ENCODE assay signal across 9 mouse cellular contexts in the genomic region with DNA sequence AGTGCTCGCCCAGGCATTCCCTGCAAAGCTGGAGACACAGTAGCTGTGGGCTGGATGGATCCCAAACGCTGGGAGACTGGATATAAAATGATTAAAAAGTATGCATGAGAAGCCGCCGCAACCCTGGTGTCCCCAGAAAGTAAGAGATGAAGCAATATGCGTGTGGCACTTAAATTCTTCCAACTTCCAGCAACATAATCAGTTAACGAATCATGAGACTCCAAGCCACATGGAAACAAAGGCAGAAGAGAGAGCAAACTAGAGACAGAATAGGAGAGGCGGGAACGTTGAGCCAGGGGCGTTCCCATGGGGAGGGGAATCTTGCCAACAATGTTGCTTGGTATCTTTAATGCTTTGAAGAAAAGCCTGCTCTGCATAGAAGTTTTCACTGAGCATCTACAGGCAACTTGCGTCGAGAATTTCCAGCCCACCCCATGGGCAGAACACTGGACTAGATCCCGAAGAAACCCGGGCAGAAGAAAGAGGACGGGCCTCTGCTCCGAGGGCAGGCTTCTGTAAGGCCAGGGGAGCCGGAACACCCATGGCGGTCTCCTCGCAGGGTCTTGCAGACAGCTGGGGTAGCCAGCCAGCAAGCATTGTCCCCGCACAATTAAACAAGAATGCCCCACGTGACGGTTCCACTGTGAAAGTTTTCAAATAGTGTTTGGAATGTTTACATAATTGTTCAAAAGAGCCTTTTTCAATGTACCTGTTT.
A peak's percentile ranks its signal among the peaks of the same experiment; 100 is the strongest.
DNase-seq lines count a peak whose midpoint lies in the region; ATAC-seq lines count a peak whose summit lies in the region.
"Had no signal": no experiment of that assay in that cellular context is flagged by ENCODE, and none has a peak within 500 bp of the region (broad histone marks: within the 10 kb centered on the region; RNA-seq: fewer than 3 reads in every experiment).

No protein-coding gene starts in this region.

- peaks cover 3% of the 10 kb centered on the region; the same call in 1 of the 2 replicates for H3K4me1 ChIP-seq in heart, embryonic 11.5 days (ENCODE audit: control insufficient read depth, insufficient read depth, low read length)
- H3K4me1 ChIP-seq in neural tube, embryonic 12.5 days = peaks cover 19% of the 10 kb centered on the region

- WGBS in heart, embryonic 11.5 days (ENCODE audit: insufficient replicate concordance) = 9% methylated on average over 21 of the region's 21 CpGs
- WGBS in neural tube, embryonic 12.5 days = 2% methylated on average over 21 of the region's 21 CpGs

- H3K9ac ChIP-seq in heart, embryonic 11.5 days (ENCODE audit: low read depth, low read length) = peak overlapping the region; percentile 67
- H3K9ac ChIP-seq in neural tube, embryonic 12.5 days = peak overlapping the region; percentile 61

- peak overlapping the region; percentile 97 for H3K4me2 ChIP-seq in heart, embryonic 11.5 days
- H3K4me2 ChIP-seq in neural tube, embryonic 12.5 days (replicated peaks) = peak overlapping the region; percentile 89

- DNase-seq in heart, postnatal 36 days = no peak
- DNase-seq in R1 (ENCODE audit: low read depth, low spot score) = peak; percentile 37
- DNase-seq in forelimb bud, embryonic 11.5 days (ENCODE audit: low read depth, low spot score) = peak; percentile 28
- DNase-seq in left cerebral cortex, postnatal 4 days = peak; percentile 64
- no peak for DNase-seq in cerebellum, postnatal 25 days

- ATAC-seq in heart, embryonic 11.5 days (replicated peaks; ENCODE audit: insufficient number of reproducible peaks, low FRiP score, low TSS enrichment) = no peak
- ATAC-seq in neural tube, embryonic 12.5 days (ENCODE audit: low FRiP score, low read depth) = peak; percentile 70
- ATAC-seq in megakaryocyte, adult 5-6 weeks (ENCODE audit: poor library complexity, severe bottlenecking) = no peak

- no peak overlapping the region for H3K27ac ChIP-seq in heart, embryonic 11.5 days (ENCODE audit: low read depth, low read length)
- no peak overlapping the region; the same call in 1 of the 2 replicates for H3K27ac ChIP-seq in neural tube, embryonic 12.5 days

- no peaks in the 10 kb centered on the region for H3K36me3 ChIP-seq in heart, embryonic 11.5 days (ENCODE audit: control insufficient read depth, insufficient read depth, low read length)
- no peaks in the 10 kb centered on the region for H3K36me3 ChIP-seq in neural tube, embryonic 12.5 days
- H3K36me3 ChIP-seq: G1E had no signal

- no peaks in the 10 kb centered on the region for H3K9me3 ChIP-seq in heart, embryonic 11.5 days (replicated peaks; ENCODE audit: control insufficient read depth, low read length)
- H3K9me3 ChIP-seq in neural tube, embryonic 12.5 days = no peaks in the 10 kb centered on the region
- H3K9me3 ChIP-seq: G1E had no signal

- intact Hi-C loops in heart, postnatal 36 days (cut with DNase I) = no loop called here
- intact Hi-C loops in left cerebral cortex, postnatal 4 days (cut with DNase I) = no loop called here

- H3K27me3 ChIP-seq in heart, embryonic 11.5 days (ENCODE audit: control insufficient read depth, insufficient read depth, low read length) = peaks cover 10% of the 10 kb centered on the region; the same call in 1 of the 2 replicates
- H3K27me3 ChIP-seq in neural tube, embryonic 12.5 days (replicated peaks) = peaks cover 10% of the 10 kb centered on the region

- H3K4me3 ChIP-seq in heart, embryonic 11.5 days (ENCODE audit: low read depth, low read length) = peak overlapping the region; percentile 54
- peak overlapping the region; percentile 37 for H3K4me3 ChIP-seq in neural tube, embryonic 12.5 days

Comparison
In these comparisons a context has a peak if more than half of its experiments do, and no peak if none do; other contexts are left out.
1. DNase-seq: peak in R1 (single experiment), forelimb bud, embryonic 11.5 days (single experiment) and left cerebral cortex, postnatal 4 days (single experiment); none in heart, postnatal 36 days (0 of 2) and cerebellum, postnatal 25 days (0 of 2).